Mouse (Mus musculus): ENCODE data around the gene Cox16.

Gene Cox16

GRCm38 (mm10) chr12:81324116-81324515, 160.8 kb downstream of the Cox16 start:
- no peak for DNase-seq (ENCODE audit: low spot score)

GRCm38 (mm10) chr12:81321021-81321420, 163.9 kb downstream of the Cox16 start:
- no peak for DNase-seq (ENCODE audit: low spot score)

- no peak for DNase-seq (ENCODE audit: low spot score)
Observed at GRCm38 (mm10) chr12:81317811-81318210, 167.1 kb downstream of the Cox16 start.

GRCm38 (mm10) chr12:81315953-81316352, 169.0 kb downstream of the Cox16 start:
- no peak for DNase-seq (ENCODE audit: low spot score)

Data from ovary, adult 18-20 months (tissue).